Mouse (Mus musculus) liver, postnatal 0 days (tissue): Measurements from ENCODE around the gene Ror1.

Experiments
- CTCF ChIP-seq: sonication (generic); IDR thresholded peaks from 2 replicates; pipeline ENCODE4 v1.5.1; 2016; ENCODE audit warnings: antibody characterized with exemption, low read depth
- EP300 ChIP-seq: IDR thresholded peaks from 2 replicates; pipeline ENCODE4 v1.6.1; 2016; ENCODE audit warnings: antibody characterized with exemption, low read depth, mild to moderate bottlenecking

- TF ChIP-seq CTCF (no peak), EP300 (no peak)
Measured at GRCm38 (mm10) chr4:100273807-100274480, 178.4 kb downstream of the Ror1 start.
